Mouse (Mus musculus): ENCODE measurements around the gene Bag3. TPM values are rescaled to one million over a fixed set of nuclear protein-coding genes. Genes with fewer than 3 reads are reported as not detected.
A peak's percentile ranks its signal among the peaks of the same experiment; 100 is the strongest.

Gene Bag3
- polyA plus RNA-seq (2012; rRNA removed): 4.9 and 5.4 TPM in 2 replicates

- Histone ChIP-seq H3K4me3 (ENCODE audit: insufficient read depth, low read length) (peak within 1 kb of the TSS; percentile 49), H3K27ac (ENCODE audit: insufficient read depth, low read length) (peak within 1 kb of the TSS; percentile 93), H3K4me1 (ENCODE audit: control insufficient read depth, insufficient read depth, low read length) (no peaks in the 10 kb centered on the region)
- TF ChIP-seq POLR2A (IDR thresholded peaks at IDR 0.05; ENCODE audit: extremely low read depth, insufficient read depth, low read length): peak; percentile 45; the same call in 1 of the 2 replicates
- TF ChIP-seq CTCF (IDR thresholded peaks at IDR 0.05; ENCODE audit: extremely low read depth, insufficient read depth, low read length): no peak
Measured at GRCm38 (mm10) chr7:128523349-128523961, at the start of gene Bag3. Gene Bag3, plus strand, starts transcription at chr7:128523616.

- Histone ChIP-seq H3K27ac (ENCODE audit: insufficient read depth, low read length) (no peak overlapping the region), H3K4me3 (ENCODE audit: insufficient read depth, low read length) (no peak overlapping the region), H3K4me1 (ENCODE audit: control insufficient read depth, insufficient read depth, low read length) (no peaks in the 10 kb centered on the region)
- TF ChIP-seq POLR2A (IDR thresholded peaks at IDR 0.05; ENCODE audit: extremely low read depth, insufficient read depth, low read length) (no peak), CTCF (IDR thresholded peaks at IDR 0.05; ENCODE audit: extremely low read depth, insufficient read depth, low read length) (peak; percentile 47)
Measured at GRCm38 (mm10) chr7:128474322-128474721, 49.1 kb upstream of the Bag3 start.

- no peak for TF ChIP-seq POLR2A (IDR thresholded peaks at IDR 0.05; ENCODE audit: extremely low read depth, insufficient read depth, low read length)
- TF ChIP-seq CTCF (IDR thresholded peaks at IDR 0.05; ENCODE audit: extremely low read depth, insufficient read depth, low read length): no peak
- H3K27ac ChIP-seq (ENCODE audit: insufficient read depth, low read length): no peak overlapping the region
- H3K4me1 ChIP-seq (ENCODE audit: control insufficient read depth, insufficient read depth, low read length): no peaks in the 10 kb centered on the region
- H3K4me3 ChIP-seq (ENCODE audit: insufficient read depth, low read length): no peak overlapping the region
Measured at GRCm38 (mm10) chr7:128488986-128489385, 34.4 kb upstream of the Bag3 start.

GRCm38 (mm10) chr7:128494546-128494945 lies 28.9 kb upstream of the Bag3 start:
- no peak overlapping the region for H3K27ac ChIP-seq (ENCODE audit: insufficient read depth, low read length)
- no peak overlapping the region for H3K4me3 ChIP-seq (ENCODE audit: insufficient read depth, low read length)
- H3K4me1 ChIP-seq (ENCODE audit: control insufficient read depth, insufficient read depth, low read length): no peaks in the 10 kb centered on the region
- TF ChIP-seq POLR2A (IDR thresholded peaks at IDR 0.05; ENCODE audit: extremely low read depth, insufficient read depth, low read length) (no peak), CTCF (IDR thresholded peaks at IDR 0.05; ENCODE audit: extremely low read depth, insufficient read depth, low read length) (no peak)

- TF ChIP-seq CTCF (IDR thresholded peaks at IDR 0.05; ENCODE audit: extremely low read depth, insufficient read depth, low read length): no peak
- no peak for TF ChIP-seq POLR2A (IDR thresholded peaks at IDR 0.05; ENCODE audit: extremely low read depth, insufficient read depth, low read length)
- Histone ChIP-seq H3K4me3 (ENCODE audit: insufficient read depth, low read length) (no peak overlapping the region), H3K4me1 (ENCODE audit: control insufficient read depth, insufficient read depth, low read length) (peaks cover 2% of the 10 kb centered on the region; the same call in 1 of the 2 replicates), H3K27ac (ENCODE audit: insufficient read depth, low read length) (no peak overlapping the region)
Measured at GRCm38 (mm10) chr7:128499801-128500200, 23.6 kb upstream of the Bag3 start.

- no peak overlapping the region for H3K27ac ChIP-seq (ENCODE audit: insufficient read depth, low read length)
- TF ChIP-seq CTCF (IDR thresholded peaks at IDR 0.05; ENCODE audit: extremely low read depth, insufficient read depth, low read length) (no peak), POLR2A (IDR thresholded peaks at IDR 0.05; ENCODE audit: extremely low read depth, insufficient read depth, low read length) (no peak)
- H3K4me3 ChIP-seq (ENCODE audit: insufficient read depth, low read length): no peak overlapping the region
- H3K4me1 ChIP-seq (ENCODE audit: control insufficient read depth, insufficient read depth, low read length): peaks cover 2% of the 10 kb centered on the region; the same call in 1 of the 2 replicates
Measured at GRCm38 (mm10) chr7:128504091-128504490, 19.3 kb upstream of the Bag3 start.

- TF ChIP-seq CTCF (IDR thresholded peaks at IDR 0.05; ENCODE audit: extremely low read depth, insufficient read depth, low read length): no peak
- no peak for TF ChIP-seq POLR2A (IDR thresholded peaks at IDR 0.05; ENCODE audit: extremely low read depth, insufficient read depth, low read length)
- H3K27ac ChIP-seq (ENCODE audit: insufficient read depth, low read length): no peak overlapping the region
- 0 out of 2 replicates have a peak, but pooled peaks cover 1% of the 10 kb centered on the region for H3K4me1 ChIP-seq (ENCODE audit: control insufficient read depth, insufficient read depth, low read length)
- H3K4me3 ChIP-seq (ENCODE audit: insufficient read depth, low read length): no peak overlapping the region
Measured at GRCm38 (mm10) chr7:128511936-128512335, 11.5 kb upstream of the Bag3 start.

GRCm38 (mm10) chr7:128513512-128513911 lies 9.9 kb upstream of the Bag3 start:
- 0 out of 2 replicates have a peak, but pooled peaks cover 1% of the 10 kb centered on the region for H3K4me1 ChIP-seq (ENCODE audit: control insufficient read depth, insufficient read depth, low read length)
- no peak overlapping the region for H3K27ac ChIP-seq (ENCODE audit: insufficient read depth, low read length)
- H3K4me3 ChIP-seq (ENCODE audit: insufficient read depth, low read length): no peak overlapping the region
- TF ChIP-seq CTCF (IDR thresholded peaks at IDR 0.05; ENCODE audit: extremely low read depth, insufficient read depth, low read length) (no peak), POLR2A (IDR thresholded peaks at IDR 0.05; ENCODE audit: extremely low read depth, insufficient read depth, low read length) (no peak)

GRCm38 (mm10) chr7:128514341-128514740 lies 9.1 kb upstream of the Bag3 start:
- 0 out of 2 replicates have a peak, but pooled peaks cover 1% of the 10 kb centered on the region for H3K4me1 ChIP-seq (ENCODE audit: control insufficient read depth, insufficient read depth, low read length)
- TF ChIP-seq POLR2A (IDR thresholded peaks at IDR 0.05; ENCODE audit: extremely low read depth, insufficient read depth, low read length): no peak
- no peak for TF ChIP-seq CTCF (IDR thresholded peaks at IDR 0.05; ENCODE audit: extremely low read depth, insufficient read depth, low read length)
- H3K27ac ChIP-seq (ENCODE audit: insufficient read depth, low read length): no peak overlapping the region
- H3K4me3 ChIP-seq (ENCODE audit: insufficient read depth, low read length): no peak overlapping the region

GRCm38 (mm10) chr7:128516346-128516745 lies 7.1 kb upstream of the Bag3 start:
- H3K4me1 ChIP-seq (ENCODE audit: control insufficient read depth, insufficient read depth, low read length): 0 out of 2 replicates have a peak, but pooled peaks cover 1% of the 10 kb centered on the region

More at GRCm38 (mm10) chr7:128516346-128516745, 7.1 kb upstream of the Bag3 start:
- TF ChIP-seq CTCF (IDR thresholded peaks at IDR 0.05; ENCODE audit: extremely low read depth, insufficient read depth, low read length) (no peak), POLR2A (IDR thresholded peaks at IDR 0.05; ENCODE audit: extremely low read depth, insufficient read depth, low read length) (no peak)
- H3K4me3 ChIP-seq (ENCODE audit: insufficient read depth, low read length): no peak overlapping the region
- no peak overlapping the region for H3K27ac ChIP-seq (ENCODE audit: insufficient read depth, low read length)
